Mouse (Mus musculus): ENCODE measurements around the gene Fam129a. TPM values are rescaled to one million over a fixed set of nuclear protein-coding genes. Genes with fewer than 3 reads are reported as not detected.
A peak's percentile ranks its signal among the peaks of the same experiment; 100 is the strongest.
"Not testable (repeated sequence)": the region's sequence is repeated elsewhere in the genome, so short reads cannot be mapped to it uniquely, and the experiment has no call there.

Gene Fam129a
- polyA plus RNA-seq, 1 experiment from 2014 or later = 7.2 TPM

DNA sequence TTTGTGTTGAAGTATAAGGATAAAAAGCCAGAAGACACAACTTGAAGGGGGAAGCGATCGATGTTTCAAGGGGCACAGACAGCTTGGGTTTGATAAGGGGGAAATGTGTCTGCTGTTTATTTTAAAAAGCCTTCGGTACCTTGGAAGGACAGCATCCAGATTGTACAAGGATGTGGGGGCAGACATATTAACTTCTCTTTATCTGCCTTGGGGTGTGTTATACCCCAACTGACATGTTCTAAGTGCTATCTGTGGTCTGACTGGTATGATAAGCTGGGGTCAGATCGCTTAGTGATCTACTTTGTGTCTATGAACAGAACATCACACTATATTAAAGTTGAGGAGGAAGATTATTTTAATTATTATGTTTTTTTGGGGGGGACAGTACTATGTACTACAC lies 157.2 kb downstream of the Fam129a start:
- 85% methylated on average over 4 of the region's 4 CpGs for WGBS
- H3K4me1 ChIP-seq = no peaks in the 10 kb centered on the region

GRCm38 (mm10) chr1:151737146-151737545 lies 166.2 kb downstream of the Fam129a start:
- H3K9ac ChIP-seq = no peak overlapping the region
- H3K4me1 ChIP-seq = no peaks in the 10 kb centered on the region
- no peaks in the 10 kb centered on the region for H3K36me3 ChIP-seq
- H3K4me2 ChIP-seq = no peak overlapping the region
- ATAC-seq (ENCODE audit: insufficient number of reproducible peaks, insufficient read depth, low FRiP score, low TSS enrichment, low read depth) = no peak
- H3K27ac ChIP-seq = no peak overlapping the region
- no peak overlapping the region for H3K4me3 ChIP-seq
- no peaks in the 10 kb centered on the region for H3K9me3 ChIP-seq
- H3K27me3 ChIP-seq = no peaks in the 10 kb centered on the region
- WGBS = 86% methylated on average over 2 of the region's 2 CpGs

More for the DNA sequence above, 157.2 kb downstream of the Fam129a start:
- Histone ChIP-seq H3K27me3 (no peaks in the 10 kb centered on the region), H3K27ac (no peak overlapping the region), H3K4me3 (no peak overlapping the region), H3K4me2 (no peak overlapping the region), H3K9ac (no peak overlapping the region), H3K36me3 (no peaks in the 10 kb centered on the region), H3K9me3 (no peaks in the 10 kb centered on the region)
- ATAC-seq (ENCODE audit: insufficient number of reproducible peaks, insufficient read depth, low FRiP score, low TSS enrichment, low read depth) = no peak

DNA sequence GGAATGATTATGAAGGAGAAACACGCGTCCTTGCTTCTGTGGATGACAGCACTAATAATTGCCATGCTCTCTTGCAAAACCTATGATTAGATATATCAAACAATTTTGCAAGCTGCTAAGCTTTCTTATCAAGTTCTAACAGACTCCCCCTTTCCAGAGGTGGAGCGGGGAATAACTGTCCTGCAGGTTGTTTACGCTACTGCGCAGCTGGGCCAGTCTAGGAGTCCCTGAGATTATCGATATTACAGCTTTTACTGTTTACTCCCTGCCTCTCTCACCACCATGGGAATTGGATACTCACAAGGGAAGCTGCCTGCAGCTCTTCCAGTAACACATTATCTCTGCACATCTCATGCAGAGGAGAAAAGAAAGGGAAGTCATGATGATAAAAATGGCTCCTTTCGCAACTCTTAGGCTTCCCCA lies 170.2 kb downstream of the Fam129a start:
- Histone ChIP-seq H3K4me3 (no peak overlapping the region), H3K36me3 (no peaks in the 10 kb centered on the region), H3K27me3 (no peaks in the 10 kb centered on the region), H3K27ac (no peak overlapping the region), H3K9ac (no peak overlapping the region), H3K4me2 (no peak overlapping the region), H3K4me1 (no peaks in the 10 kb centered on the region), H3K9me3 (no peaks in the 10 kb centered on the region)
- no peak for ATAC-seq (ENCODE audit: insufficient number of reproducible peaks, insufficient read depth, low FRiP score, low TSS enrichment, low read depth)
- 85% methylated on average over 7 of the region's 7 CpGs for WGBS

DNA sequence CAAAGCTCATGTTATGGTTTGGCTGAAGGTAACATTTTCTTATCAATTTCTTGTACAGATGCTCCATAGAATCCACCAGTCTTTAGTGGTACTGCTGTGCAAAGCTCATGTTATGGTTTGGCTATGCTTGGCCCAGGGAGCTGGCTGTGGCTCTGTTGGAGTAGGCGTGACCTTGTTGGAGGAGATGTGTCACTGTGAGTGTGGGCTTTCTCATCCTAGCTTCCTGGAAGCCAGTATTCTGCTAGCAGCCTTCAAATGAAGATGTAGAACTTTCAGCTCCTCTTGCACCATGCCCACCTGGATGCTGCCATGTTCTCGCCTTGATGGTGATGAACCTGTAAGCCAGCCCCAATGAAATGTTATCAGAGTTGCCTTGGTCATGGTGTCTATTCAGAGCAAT lies 178.9 kb downstream of the Fam129a start:
- not testable (repeated sequence) for ATAC-seq (ENCODE audit: insufficient number of reproducible peaks, insufficient read depth, low FRiP score, low TSS enrichment, low read depth)

DNA sequence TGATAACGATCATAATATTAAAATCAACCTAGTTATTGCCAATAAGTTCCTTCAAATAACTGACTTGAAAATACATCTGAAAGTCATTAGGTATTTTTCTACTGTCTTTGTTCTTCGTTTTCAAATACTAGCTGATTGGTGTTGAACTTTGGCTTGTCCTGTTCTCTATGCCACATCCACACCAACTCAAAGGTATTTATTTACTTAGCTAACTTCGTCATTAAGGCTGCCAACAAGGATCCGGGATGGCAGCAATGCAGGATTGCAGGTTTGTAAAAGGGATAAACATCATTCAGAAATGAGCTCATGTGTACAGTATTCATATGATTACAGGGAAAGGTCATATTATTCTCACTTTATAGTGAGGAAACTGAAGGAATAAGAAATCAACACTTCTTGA lies 182.0 kb downstream of the Fam129a start:
- H3K36me3 ChIP-seq = no peaks in the 10 kb centered on the region
- H3K27me3 ChIP-seq = no peaks in the 10 kb centered on the region
- no peak overlapping the region for H3K4me2 ChIP-seq
- no peak overlapping the region for H3K27ac ChIP-seq
- H3K4me3 ChIP-seq = no peak overlapping the region
- H3K9ac ChIP-seq = no peak overlapping the region
- H3K4me1 ChIP-seq = peaks cover 19% of the 10 kb centered on the region
- ATAC-seq (ENCODE audit: insufficient number of reproducible peaks, insufficient read depth, low FRiP score, low TSS enrichment, low read depth) = no peak
- WGBS = 58% methylated on average over 4 of the region's 4 CpGs
- no peaks in the 10 kb centered on the region for H3K9me3 ChIP-seq

More for the DNA sequence above, 178.9 kb downstream of the Fam129a start:
- not testable (repeated sequence) for H3K27me3 ChIP-seq, H3K4me3 ChIP-seq, H3K36me3 ChIP-seq, H3K4me2 ChIP-seq, H3K9me3 ChIP-seq, H3K4me1 ChIP-seq, H3K9ac ChIP-seq, H3K27ac ChIP-seq
- WGBS = 91% methylated on average over 2 of the region's 2 CpGs

DNA sequence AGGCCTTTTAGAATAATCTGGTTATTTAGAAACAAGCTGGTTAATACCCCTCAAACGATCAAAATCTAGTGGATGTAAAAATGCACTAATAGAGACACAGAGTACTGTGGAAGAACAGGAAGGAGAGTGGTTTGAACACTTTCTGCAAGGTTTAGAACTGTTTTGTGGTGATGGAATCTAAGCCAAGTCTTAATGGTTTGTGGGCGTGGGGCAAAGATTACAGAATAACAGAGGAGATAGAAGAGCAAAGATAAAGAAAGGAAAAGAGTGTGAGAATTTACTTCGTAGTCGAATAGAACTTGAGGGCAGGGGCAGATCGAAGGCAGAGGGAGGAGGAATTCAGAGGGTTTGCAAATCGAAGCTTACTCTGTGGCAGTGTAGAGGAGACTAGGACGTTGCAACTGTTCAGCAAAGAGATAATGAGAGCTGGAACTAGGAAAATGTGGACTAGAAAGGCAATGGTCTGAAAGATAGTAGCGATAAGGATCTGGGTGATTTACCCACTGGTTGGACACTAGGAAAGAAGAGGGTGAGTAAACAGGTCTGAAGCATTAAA lies 182.5 kb downstream of the Fam129a start:
- no peak overlapping the region for H3K27ac ChIP-seq
- no peaks in the 10 kb centered on the region for H3K9me3 ChIP-seq
- no peak overlapping the region for H3K4me2 ChIP-seq
- H3K9ac ChIP-seq = no peak overlapping the region
- ATAC-seq (ENCODE audit: insufficient number of reproducible peaks, insufficient read depth, low FRiP score, low TSS enrichment, low read depth) = no peak
- H3K27me3 ChIP-seq = no peaks in the 10 kb centered on the region
- H3K4me1 ChIP-seq = peaks cover 19% of the 10 kb centered on the region
- WGBS = 84% methylated on average over 8 of the region's 8 CpGs
- H3K36me3 ChIP-seq = no peaks in the 10 kb centered on the region
- H3K4me3 ChIP-seq = no peak overlapping the region

- Histone ChIP-seq H3K4me1 (peaks cover 24% of the 10 kb centered on the region), H3K9me3 (no peaks in the 10 kb centered on the region), H3K27ac (no peak overlapping the region), H3K36me3 (no peaks in the 10 kb centered on the region), H3K4me3 (peak overlapping the region; percentile 77), H3K27me3 (no peaks in the 10 kb centered on the region), H3K9ac (peak overlapping the region; percentile 76; the same call in 1 of the 2 replicates), H3K4me2 (peak overlapping the region; percentile 56)
- 69% methylated on average over 10 of the region's 10 CpGs for WGBS
- ATAC-seq (ENCODE audit: insufficient number of reproducible peaks, insufficient read depth, low FRiP score, low TSS enrichment, low read depth) = no peak
Observed at GRCm38 (mm10) chr1:151754028-151754489, 183.1 kb downstream of the Fam129a start.

DNA sequence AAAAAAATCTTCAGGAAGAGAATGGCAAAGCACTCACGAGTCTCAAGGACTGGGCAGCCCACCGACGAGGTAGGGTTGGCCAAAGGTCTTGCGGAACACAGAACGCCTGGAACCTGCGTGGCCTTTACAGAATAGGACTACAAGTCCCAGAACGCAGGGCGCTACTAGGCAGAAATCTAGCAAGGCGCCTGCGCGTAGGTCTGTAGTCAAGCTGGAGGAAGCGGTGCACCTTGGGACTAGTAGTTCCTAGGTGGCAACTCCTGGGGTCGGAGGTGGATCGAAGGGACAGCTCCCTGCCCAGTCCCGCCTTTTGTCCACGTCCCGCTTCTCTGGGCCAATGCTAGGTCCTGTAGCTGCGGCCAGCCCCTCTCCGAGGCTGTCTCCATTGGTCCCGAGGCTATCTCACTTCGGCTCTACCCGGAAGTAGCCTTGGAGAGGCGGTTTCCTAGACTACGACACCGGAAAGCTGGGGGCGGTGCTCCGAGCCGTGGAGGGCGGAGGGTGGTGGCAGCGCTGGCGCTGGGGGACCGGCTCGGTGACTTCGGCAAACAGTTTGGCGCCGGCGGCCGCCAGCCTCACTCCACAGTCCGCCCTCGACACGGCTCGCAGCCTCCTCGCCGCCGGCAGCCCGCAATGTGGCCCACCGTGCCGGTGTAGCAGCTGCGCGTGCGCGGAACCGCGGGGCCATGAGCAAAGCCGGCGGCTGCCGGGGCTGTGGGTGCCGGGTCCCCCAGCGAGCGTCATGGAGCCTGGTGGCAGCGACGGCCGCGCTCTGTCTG lies 184.1 kb downstream of the Fam129a start, which contains the start of gene Edem3:
Gene Edem3 (plus strand): TSS at position 491 of the 779 bp plus-strand sequence.
- Histone ChIP-seq H3K27me3 (no peaks in the 10 kb centered on the region), H3K9me3 (no peaks in the 10 kb centered on the region), H3K4me1 (peaks cover 30% of the 10 kb centered on the region), H3K4me3 (peak within 1 kb of the TSS; percentile 77), H3K27ac (peak within 1 kb of the TSS; percentile 79), H3K4me2 (peak within 1 kb of the TSS; percentile 91), H3K36me3 (no peaks in the 10 kb centered on the region), H3K9ac (peak within 1 kb of the TSS; percentile 76)
- under 1% methylated on average over 64 of the region's 64 CpGs for WGBS
- peak; percentile 99 for ATAC-seq (ENCODE audit: insufficient number of reproducible peaks, insufficient read depth, low FRiP score, low TSS enrichment, low read depth)

DNA sequence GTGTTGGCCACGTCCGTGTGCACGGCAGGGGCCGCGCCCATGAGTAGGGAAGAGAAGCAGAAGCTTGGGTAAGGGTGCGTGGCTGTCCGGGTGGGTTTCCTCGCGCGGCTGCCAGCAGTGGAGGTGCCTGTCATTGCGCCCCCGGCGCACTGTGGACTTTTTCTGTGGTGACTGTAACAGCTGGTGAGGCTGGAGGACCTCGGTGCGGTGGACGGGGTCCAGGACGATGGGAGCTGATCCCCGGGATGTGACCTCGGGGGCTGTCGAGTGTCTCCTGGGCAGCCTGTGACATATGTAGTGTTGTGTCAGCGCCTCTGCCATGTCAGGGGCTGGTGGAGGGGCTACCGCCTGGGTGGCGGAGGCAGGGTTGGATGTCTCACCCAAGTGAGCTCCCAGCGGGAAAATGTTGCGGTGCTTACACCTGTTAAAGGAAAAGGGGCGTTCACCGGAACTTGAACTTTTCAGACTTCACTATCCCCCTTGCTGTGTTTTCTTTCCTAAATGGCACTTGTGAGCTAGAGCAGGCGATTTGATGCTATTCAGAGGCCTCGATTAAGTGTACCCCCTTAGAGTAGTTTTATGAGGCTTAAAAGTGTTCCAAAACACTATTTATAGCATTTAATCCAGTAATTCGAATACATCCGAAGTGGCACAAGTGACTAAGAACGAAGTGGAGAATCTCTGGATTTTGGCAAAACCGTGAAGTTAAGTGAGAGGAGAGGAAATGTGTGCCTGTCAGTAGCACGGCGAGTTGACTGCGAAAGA lies 184.9 kb downstream of the Fam129a start:
- H3K4me1 ChIP-seq = peaks cover 31% of the 10 kb centered on the region
- H3K36me3 ChIP-seq = 0 out of 2 replicates have a peak, but pooled peaks cover 4% of the 10 kb centered on the region
- no peaks in the 10 kb centered on the region for H3K9me3 ChIP-seq
- peak overlapping the region; percentile 79 for H3K27ac ChIP-seq
- H3K27me3 ChIP-seq = no peaks in the 10 kb centered on the region
- peak overlapping the region; percentile 76 for H3K9ac ChIP-seq
- WGBS = 5% methylated on average over 36 of the region's 36 CpGs
- ATAC-seq (ENCODE audit: insufficient number of reproducible peaks, insufficient read depth, low FRiP score, low TSS enrichment, low read depth) = no peak; the same call in 1 of the 2 replicates
- peak overlapping the region; percentile 77 for H3K4me3 ChIP-seq
- peak overlapping the region; percentile 91 for H3K4me2 ChIP-seq

DNA sequence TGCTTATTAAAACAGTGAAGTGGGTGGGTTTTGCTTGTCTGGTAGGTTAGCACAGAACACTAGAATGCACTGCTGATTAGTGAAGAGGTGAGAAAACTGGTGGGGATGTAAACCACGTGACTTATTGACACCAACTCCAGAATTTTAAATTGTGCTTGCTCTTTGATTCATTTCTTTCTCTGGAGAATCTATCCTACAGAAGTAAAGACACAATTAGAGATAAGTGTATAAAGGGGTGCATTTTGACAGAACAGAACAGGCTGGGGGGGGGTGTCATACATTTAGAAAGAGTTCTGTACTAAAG lies 185.4 kb downstream of the Fam129a start:
- peak overlapping the region; percentile 91 for H3K4me2 ChIP-seq
- no peak for ATAC-seq (ENCODE audit: insufficient number of reproducible peaks, insufficient read depth, low FRiP score, low TSS enrichment, low read depth)
- no peaks in the 10 kb centered on the region for H3K9me3 ChIP-seq
- no peaks in the 10 kb centered on the region for H3K27me3 ChIP-seq
- peak overlapping the region; percentile 77 for H3K4me3 ChIP-seq
- 39% methylated on average over 1 of the region's 1 CpGs for WGBS
- H3K27ac ChIP-seq = no peak overlapping the region
- H3K4me1 ChIP-seq = peaks cover 31% of the 10 kb centered on the region
- H3K9ac ChIP-seq = 0 out of 2 replicates have a peak overlapping the region, but pooled peaks have one; percentile 76
- peaks cover 9% of the 10 kb centered on the region for H3K36me3 ChIP-seq

GRCm38 (mm10) chr1:151758301-151758700 lies 187.3 kb downstream of the Fam129a start:
- Histone ChIP-seq H3K4me3 (no peak overlapping the region), H3K9ac (no peak overlapping the region), H3K27ac (no peak overlapping the region), H3K36me3 (peaks cover 20% of the 10 kb centered on the region), H3K4me2 (no peak overlapping the region), H3K4me1 (peaks cover 31% of the 10 kb centered on the region), H3K9me3 (no peaks in the 10 kb centered on the region), H3K27me3 (no peaks in the 10 kb centered on the region)
- WGBS = 85% methylated on average over 6 of the region's 6 CpGs
- ATAC-seq (ENCODE audit: insufficient number of reproducible peaks, insufficient read depth, low FRiP score, low TSS enrichment, low read depth) = no peak
